Mouse (Mus musculus): ENCODE results near the gene Rbck1.
A peak's percentile ranks its signal among the peaks of the same experiment; 100 is the strongest.

The Rbck1 gene

DNA sequence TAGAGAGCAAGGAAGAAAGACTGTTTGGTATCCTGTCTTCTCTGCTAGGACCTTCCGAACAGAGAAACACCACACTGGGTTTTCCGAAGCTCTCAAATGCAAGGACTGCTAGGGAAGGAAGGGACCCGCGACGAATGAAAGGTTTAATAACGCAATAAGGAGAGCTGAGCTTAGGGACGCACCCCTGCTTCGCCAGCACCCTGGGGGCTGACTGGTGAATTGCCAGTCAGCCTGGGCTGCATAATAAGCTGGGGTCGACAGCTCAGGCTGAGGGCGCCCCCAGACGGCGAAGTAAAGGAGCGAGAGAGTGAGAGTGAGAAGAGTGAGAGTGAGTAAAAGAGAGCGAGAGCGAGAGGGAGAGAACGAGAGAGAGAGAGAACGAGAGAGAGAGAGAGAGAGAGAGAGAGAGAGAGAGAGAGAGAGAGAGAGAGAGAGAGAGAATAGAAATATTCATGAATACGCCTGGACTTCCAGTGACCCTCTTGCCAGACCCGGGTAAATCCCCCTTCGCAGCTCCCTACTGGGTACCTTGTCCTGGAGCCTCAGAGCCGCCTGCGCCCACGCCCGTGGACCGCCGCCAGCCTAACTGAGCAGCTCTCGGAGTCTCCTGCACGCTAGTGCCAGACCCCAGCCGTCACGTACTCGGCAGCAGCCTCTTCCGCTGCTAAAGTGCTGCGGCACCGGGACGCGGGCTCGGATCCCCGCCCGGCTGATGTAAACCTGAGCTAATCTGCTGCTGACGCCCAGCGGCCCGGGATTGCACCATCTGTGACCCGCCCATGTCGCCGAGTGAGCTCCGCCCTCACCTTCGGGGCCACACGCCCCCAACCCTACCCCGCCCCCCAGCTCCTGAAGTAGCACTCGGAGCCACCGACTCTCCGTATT lies 11.1 kb upstream of the Rbck1 start, which contains the start of gene Trib3:
Trib3 (minus strand) TSS at position 704 of the 885 bp plus-strand sequence.
- peak; percentile 88 for DNase-seq

DNA sequence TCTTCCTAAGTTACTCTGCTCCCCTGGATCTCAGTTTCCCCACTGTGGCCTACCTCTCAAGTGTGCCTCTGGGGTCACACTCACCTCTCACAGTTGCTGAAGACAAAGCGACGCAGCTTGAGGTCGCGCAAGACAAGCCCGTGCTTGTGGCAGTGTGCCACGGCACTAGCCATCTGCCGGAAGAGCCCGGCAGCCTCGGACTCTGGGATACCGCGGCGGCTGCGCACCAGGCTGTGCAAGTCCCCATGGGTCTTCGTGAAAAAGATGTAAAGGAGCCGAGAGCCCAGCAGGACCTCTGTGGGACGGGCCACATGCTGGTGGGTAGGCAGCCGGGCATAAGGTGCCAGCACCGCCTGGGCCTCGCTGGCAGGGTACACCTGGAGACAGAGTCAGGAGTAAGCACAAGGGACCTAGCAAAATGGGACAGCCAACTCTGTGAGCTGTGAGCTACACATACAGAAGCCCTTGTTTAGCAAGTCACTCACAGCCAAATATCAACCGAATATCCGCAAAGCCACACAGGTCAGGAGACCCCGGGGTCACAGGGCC lies 7.3 kb upstream of the Rbck1 start:
- DNase-seq, result no peak

DNA sequence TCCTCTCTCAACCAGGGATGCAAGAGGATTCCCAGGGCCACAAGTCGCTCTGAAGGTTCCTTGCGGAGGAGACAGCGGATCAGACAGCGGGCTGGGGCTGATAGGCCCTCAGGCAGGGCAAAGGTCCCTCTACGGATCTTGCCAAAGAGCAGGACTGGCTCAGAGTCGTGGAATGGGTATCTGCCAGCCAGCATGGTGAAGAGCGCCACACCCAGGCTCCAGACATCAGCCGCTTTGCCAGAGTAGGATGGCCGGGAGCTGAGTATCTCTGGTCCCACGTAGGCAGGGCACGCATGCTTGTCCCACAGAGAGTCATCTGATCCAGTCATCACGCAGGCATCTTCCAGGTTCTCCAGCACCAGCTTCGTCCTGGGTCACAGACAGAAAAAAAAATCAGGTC lies 5.9 kb upstream of the Rbck1 start:
- DNase-seq, result no peak

DNA sequence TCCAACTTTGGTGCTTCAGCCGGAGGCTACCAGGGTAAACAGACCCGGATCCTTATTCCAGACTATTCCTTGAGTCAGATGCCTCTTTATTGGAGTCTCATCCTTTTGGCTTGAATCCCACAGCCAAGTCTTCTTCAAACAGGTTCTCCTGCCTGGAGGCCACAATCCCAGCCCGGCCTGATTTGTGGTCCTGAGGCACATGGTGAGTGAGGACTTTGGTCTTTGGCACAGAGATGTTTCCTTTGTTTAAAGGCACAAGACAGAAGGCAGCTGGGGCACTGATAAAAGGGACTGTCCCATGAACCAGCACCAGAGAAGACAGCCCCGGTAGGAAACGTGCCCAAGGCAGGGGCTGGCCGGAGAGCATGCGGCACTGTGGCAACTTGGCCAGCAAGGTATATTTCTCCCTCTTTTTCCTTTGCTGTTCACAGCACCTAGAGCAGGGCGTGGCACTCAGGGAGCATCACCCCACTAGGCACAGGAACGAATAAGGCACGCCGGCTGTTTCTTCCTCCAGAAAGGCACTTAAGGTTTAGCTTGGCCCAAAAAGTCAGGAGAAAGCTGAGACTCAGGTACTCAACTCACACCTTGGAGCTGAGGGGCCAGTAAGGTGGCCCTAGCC lies 5.2 kb upstream of the Rbck1 start:
- no peak for DNase-seq

DNA sequence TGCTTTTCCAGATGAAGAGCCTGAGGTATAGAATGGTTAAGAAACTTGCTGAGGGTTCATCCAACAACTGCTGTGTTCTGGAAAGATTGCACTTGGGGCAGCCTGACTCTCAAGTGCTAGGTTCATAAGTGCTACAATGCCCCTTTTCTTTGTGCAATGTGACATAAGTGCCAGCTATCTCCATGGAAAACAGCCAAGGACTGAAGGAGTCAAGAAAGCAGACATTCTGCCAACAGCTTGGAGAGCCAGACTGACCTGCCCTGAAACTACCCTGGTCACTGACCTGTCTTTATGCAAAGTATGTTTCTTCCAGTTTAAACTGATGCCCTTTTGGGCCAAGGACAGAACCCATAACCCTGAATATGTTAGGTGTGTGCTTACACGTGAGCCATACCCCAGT lies 4.4 kb upstream of the Rbck1 start:
- no peak for DNase-seq

DNA sequence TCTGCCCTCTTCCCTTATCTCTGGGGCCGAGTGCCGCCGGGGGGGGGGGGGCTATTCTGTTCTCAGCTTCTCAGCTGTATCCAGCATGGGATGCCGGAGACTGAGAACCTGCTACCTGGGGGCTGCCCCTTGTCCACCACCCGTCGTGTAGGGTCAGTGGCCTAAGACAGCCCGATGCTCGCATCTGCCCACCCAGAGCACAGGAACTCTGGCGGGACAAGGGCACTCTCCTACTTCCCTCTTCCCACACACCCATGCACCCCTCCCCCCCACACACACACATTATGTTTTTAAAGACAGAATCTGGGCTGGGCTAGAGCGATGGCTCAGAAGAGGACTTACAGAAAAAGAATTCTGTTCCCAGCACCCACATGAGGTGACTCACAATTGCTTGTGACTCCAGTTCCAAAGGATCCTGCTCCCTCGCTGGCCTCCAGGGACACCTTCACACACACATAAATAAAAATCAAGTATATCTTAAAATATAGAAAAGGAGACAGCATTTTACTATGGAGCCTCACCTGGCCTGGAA lies 2.9 kb upstream of the Rbck1 start:
- DNase-seq, result no peak

DNA sequence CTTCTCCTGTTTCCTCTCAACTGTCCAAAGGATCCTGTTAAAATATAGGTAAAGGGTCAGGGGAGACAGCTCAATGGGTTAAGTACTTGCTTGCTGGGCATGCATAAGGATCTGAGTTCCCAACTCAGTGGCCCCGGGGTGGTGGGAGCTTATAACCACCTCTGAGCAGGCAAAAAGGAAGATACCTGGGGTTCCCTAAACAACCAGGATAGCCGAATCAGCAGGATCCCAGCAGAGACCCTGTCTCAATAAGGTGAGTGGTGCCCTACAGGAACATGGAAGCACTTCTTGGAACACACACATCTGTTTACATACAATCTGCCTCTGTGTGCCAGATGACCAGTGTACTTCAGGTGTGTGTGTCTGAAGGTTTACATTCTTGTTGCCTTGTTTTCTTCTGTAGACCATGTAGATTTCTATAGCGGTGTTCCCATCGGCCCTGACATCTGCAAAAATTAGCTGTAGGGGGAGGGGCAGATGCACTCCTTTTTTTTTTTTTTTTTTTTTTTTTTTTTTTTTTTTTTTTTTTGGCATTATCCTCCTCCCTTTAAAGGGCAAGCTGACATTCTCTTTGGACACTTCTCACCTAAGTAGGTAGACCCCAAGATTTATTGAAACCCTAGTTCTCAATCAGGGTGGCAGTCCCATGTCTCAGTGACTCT lies 1.0 kb upstream of the Rbck1 start:
- DNase-seq, result no peak

DNA sequence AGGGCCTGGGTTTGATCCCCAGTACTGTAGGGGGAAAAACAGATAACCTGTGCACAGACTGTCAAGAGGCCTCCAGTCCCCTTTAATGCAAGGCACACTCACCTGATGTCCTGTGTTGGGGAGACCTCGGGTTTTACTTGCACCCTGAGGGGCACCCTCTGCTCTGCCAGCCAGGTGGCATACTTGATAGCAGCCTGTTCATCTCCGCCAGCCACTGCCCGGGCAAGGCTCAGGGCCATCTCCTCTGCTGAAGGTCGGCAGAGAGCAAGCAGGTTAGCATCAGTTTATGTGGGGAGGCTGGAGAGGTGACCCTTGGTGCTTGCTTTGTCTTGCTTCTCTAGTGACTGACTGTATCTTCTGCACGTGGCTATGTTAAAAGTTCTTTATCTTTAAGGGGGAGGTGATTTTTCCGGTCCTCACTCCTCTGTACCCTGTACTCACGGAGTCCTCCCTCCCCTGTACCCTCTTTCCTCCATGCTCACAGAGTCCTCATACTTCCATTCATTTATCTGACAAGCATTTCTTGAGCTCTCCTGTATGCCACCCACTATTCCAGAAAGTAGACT lies 1.5 kb downstream of the Rbck1 start:
- no peak for DNase-seq

DNA sequence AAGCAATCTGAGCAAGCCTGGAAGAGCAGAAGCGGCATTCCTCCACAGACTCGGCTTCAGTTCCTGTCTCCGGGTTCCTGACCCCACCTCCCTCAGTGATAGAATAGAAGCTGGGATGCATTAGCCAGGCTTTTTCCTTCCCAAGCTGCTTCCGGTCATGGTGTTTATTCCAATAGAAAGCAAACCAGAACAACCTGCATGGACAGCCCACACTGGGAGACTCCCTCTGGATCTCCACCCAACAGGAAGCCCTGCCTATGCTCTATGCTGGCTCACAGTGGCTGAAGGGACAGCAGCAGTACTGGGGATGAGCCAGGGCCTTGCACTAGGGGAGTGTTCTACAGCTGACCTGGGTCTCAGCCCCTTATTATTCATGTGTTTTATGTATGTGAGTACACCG lies 4.5 kb downstream of the Rbck1 start:
- DNase-seq, result no peak

DNA sequence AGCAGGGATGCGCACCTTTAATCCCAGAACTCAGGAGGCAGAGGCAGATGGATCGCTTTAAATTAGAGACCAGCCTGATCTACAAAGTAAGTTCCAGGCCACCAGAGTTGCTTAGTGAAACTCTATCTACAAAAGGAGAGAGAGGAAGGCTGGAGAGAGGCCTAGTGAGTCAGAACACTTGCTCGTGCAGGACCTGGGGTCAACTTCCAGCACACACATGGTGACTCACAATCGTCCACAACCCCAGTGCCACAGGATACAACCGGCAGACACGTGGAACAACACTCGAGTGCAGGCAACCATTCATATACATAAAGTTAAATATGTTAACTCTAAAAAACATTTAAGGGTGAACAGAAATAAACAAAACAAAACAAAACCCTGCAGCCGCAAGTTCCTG lies 5.8 kb downstream of the Rbck1 start:
- DNase-seq, result no peak

DNA sequence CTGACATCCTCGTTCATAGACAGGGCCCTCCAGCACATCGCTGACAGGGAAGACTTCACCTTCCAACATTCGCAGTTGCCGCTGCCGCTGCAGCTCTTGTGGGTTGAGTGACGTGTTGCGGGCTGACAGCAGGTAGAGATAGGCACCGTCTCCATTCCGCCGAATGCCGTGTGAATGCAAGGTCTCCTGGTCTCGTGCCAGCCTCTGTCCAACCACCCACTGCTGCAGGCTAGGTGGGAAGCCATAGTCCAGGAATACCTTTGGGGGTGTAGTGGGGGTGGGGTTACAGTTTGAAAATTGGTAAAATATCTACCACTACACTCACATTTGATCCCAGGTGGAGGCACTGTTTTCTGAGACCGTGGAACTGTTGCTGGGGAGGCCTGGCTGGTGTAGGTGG lies 6.3 kb downstream of the Rbck1 start:
- no peak for DNase-seq

GRCm38 (mm10) chr2:152324842-152325241 lies 7.6 kb downstream of the Rbck1 start:
- no peak for DNase-seq

GRCm38 (mm10) chr2:152323971-152324370 lies 8.5 kb downstream of the Rbck1 start:
- DNase-seq, result no peak

- no peak for DNase-seq
Measured at GRCm38 (mm10) chr2:152322198-152322597, 10.3 kb downstream of the Rbck1 start.

DNA sequence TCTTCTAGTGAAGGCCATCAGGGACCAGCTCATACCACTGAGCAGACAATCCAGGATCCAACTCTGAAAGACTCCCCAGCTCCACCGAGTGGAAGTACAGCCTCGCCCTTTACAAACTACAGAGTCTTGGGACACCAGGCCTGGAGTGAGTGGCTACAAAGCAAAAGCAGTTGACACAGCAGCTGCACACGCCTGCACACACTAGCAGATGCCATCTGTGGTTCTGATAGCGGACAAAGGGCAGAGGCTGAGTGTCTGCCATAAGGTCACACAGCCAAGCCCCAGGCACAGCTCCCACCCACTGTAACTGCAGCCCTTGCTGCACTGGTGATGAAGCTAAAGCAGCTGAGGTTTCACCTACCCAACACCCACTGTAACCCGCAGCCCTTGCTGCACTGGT lies 10.9 kb downstream of the Rbck1 start:
- DNase-seq, result no peak

GRCm38 (mm10) chr2:152317054-152317453 lies 15.4 kb downstream of the Rbck1 start:
- DNase-seq, result no peak

GRCm38 (mm10) chr2:152313926-152314325 lies 18.5 kb downstream of the Rbck1 start:
- DNase-seq, result no peak

GRCm38 (mm10) chr2:152312996-152313395 lies 19.5 kb downstream of the Rbck1 start:
- no peak for DNase-seq

DNA sequence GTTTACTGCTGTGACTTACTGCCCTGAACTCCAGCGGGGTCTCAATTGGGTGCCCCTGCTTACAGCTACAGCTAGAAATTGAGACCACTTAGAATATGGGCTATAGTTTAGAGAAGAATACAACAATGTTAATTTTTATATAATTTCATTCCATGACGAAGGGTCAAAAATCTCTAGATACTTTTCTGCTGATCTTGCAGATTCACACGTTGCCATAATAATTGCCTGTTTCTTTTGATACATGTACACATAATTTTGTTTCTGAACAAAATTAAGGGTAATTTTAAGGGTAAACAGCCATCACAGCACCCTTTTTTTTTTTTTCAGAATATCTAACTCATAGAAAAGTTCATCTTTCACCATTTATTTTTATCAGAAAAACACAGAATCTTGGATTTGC lies 25.3 kb downstream of the Rbck1 start:
- DNase-seq, result no peak

- DNase-seq, result no peak
Measured at GRCm38 (mm10) chr2:152305480-152305879, 27.0 kb downstream of the Rbck1 start.

GRCm38 (mm10) chr2:152303781-152304180 lies 28.7 kb downstream of the Rbck1 start:
- peak; percentile 21 for DNase-seq

DNA sequence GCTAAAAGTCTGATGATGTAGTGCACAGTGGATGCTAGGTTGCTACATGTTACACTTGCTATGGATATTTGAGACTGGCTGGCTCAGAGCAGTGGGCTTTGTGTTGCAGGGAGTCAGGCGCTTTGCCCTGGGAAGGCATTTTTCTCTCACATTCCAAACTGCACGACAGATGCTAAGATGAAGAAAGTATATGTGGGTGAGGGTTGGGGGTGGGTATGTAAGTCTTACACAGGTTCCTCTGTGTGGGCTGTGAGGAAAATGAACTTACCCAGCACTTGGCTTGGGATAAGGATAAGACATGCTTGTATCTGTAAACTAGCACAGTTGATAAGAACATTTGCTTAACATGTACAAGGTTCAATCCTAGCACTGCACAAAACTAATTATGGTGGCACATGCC lies 29.6 kb downstream of the Rbck1 start:
- DNase-seq, result no peak

DNA sequence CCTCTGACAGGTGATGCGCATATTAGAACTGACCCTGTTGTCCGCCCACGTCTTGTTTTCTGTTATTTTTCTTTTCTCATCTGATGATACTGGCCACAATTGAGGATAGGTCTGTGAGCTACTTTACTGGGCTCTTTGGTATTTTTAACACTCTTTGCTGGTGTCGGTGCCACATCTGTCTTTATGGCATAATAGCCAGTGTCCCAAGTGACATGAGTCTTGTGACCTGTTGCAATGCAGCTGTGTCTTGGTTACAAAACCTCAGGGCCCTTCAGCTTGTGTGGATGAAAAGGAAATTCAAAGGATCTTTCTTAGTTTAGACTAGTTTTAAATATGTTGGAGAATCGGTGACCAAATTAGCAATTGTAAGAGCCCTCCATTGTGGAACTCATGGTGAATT lies 37.9 kb downstream of the Rbck1 start:
- DNase-seq, result no peak
